8 mouse cellular contexts compared by ENCODE assay signal in genomic region chr4:133095734-133096065, GRCm38 (mm10). TPM values are rescaled to one million over a fixed set of nuclear protein-coding genes. Genes with fewer than 3 reads are reported as not detected.
DNase-seq lines count a peak whose midpoint lies in the region; ATAC-seq and TF ChIP-seq lines count a peak whose summit lies in the region.
"Not testable (repeated sequence)": the region's sequence is repeated elsewhere in the genome, so short reads cannot be mapped to it uniquely, and the experiment has no call there.

No protein-coding gene starts in this region.

- intact Hi-C loops in left cerebral cortex, adult 2 months (cut with DNase I) = not testable (repeated sequence)

- H3K36me3 ChIP-seq in heart, embryonic 11.5 days (ENCODE audit: control insufficient read depth, insufficient read depth, low read length); hindbrain, embryonic 16.5 days (ENCODE audit: control insufficient read depth, insufficient read depth, low read length); liver, postnatal 0 days (replicated peaks; ENCODE audit: insufficient read depth, low read length); midbrain, embryonic 16.5 days (ENCODE audit: control insufficient read depth, insufficient read depth, low read length); stomach, embryonic 15.5 days: not testable (repeated sequence)

- H3K4me3 ChIP-seq in embryonic fibroblast, embryonic 13.5 days (ENCODE audit: insufficient read depth, low read length); hindbrain, embryonic 16.5 days (ENCODE audit: low read length); left cerebral cortex, adult 2 months; liver, postnatal 0 days (ENCODE audit: low read depth, low read length); midbrain, embryonic 16.5 days (ENCODE audit: low read depth, low read length): not testable (repeated sequence)
- peak overlapping the region; percentile 25 for H3K4me3 ChIP-seq in heart, embryonic 11.5 days (ENCODE audit: low read depth, low read length)
- peak overlapping the region; percentile 11; the same call in 1 of the 2 replicates for H3K4me3 ChIP-seq in stomach, embryonic 15.5 days (replicated peaks)

- not testable (repeated sequence) for ATAC-seq in heart, embryonic 11.5 days (replicated peaks; ENCODE audit: insufficient number of reproducible peaks, low FRiP score, low TSS enrichment); hindbrain, embryonic 16.5 days; liver, postnatal 0 days; midbrain, embryonic 16.5 days
- ATAC-seq in stomach, embryonic 15.5 days (ENCODE audit: insufficient read depth, low FRiP score, low read depth) = 0 out of 2 replicates have a peak, but pooled peaks have one; percentile 9

- TF ChIP-seq CTCF in embryonic fibroblast, embryonic 13.5 days (IDR thresholded peaks at IDR 0.05; ENCODE audit: borderline replicate concordance, insufficient read depth, low read length); left cerebral cortex, adult 2 months (IDR thresholded peaks at IDR 0.05); liver, postnatal 0 days (IDR thresholded peaks at IDR 0.05; ENCODE audit: low read depth): not testable (repeated sequence)

- H3K9ac ChIP-seq in heart, embryonic 11.5 days (ENCODE audit: low read depth, low read length) = peak overlapping the region; percentile 63
- peak overlapping the region; percentile 49 for H3K9ac ChIP-seq in hindbrain, embryonic 16.5 days (ENCODE audit: low read depth, low read length)
- H3K9ac ChIP-seq in liver, postnatal 0 days (replicated peaks); stomach, embryonic 15.5 days: not testable (repeated sequence)
- H3K9ac ChIP-seq in midbrain, embryonic 16.5 days (ENCODE audit: low read depth, low read length) = 0 out of 2 replicates have a peak overlapping the region, but pooled peaks have one; percentile 45

- DNase-seq in brain, adult 2 months (ENCODE audit: low read depth, low spot score) = peak; percentile 65
- not testable (repeated sequence) for DNase-seq in left cerebral cortex, adult 2 months (ENCODE audit: extremely low spot score in 1 of 2, low spot score in 2 of 2); liver, postnatal 0 days

- 21% methylated on average over 3 of the region's 3 CpGs for WGBS in heart, embryonic 11.5 days (ENCODE audit: insufficient replicate concordance)
- WGBS in hindbrain, embryonic 16.5 days = 3% methylated on average over 2 of the region's 3 CpGs
- WGBS in liver, postnatal 0 days (ENCODE audit: insufficient replicate concordance) = 38% methylated on average over 3 of the region's 3 CpGs
- WGBS in midbrain, embryonic 16.5 days = 5% methylated on average over 3 of the region's 3 CpGs
- WGBS in stomach, embryonic 15.5 days = 25% methylated on average over 3 of the region's 3 CpGs

- H3K27me3 ChIP-seq in heart, embryonic 11.5 days (ENCODE audit: control insufficient read depth, insufficient read depth, low read length); hindbrain, embryonic 16.5 days (replicated peaks; ENCODE audit: control insufficient read depth, insufficient read depth, low read length); liver, postnatal 0 days (ENCODE audit: insufficient read depth, low read length); midbrain, embryonic 16.5 days (ENCODE audit: control insufficient read depth, insufficient read depth, low read depth, low read length); stomach, embryonic 15.5 days (replicated peaks): not testable (repeated sequence)

- not testable (repeated sequence) for TF ChIP-seq EP300 in liver, postnatal 0 days (IDR thresholded peaks at IDR 0.05; ENCODE audit: low read depth)

- peak overlapping the region; percentile 20 for H3K27ac ChIP-seq in embryonic fibroblast, embryonic 13.5 days (ENCODE audit: insufficient read depth, low read length)
- H3K27ac ChIP-seq in heart, embryonic 11.5 days (ENCODE audit: low read depth, low read length) = peak overlapping the region; percentile 86
- H3K27ac ChIP-seq in hindbrain, embryonic 16.5 days (ENCODE audit: low read depth, low read length) = peak overlapping the region; percentile 88
- H3K27ac ChIP-seq in left cerebral cortex, adult 2 months = peak overlapping the region; percentile 36
- H3K27ac ChIP-seq in liver, postnatal 0 days (ENCODE audit: low read depth) = peak overlapping the region; percentile 67
- peak overlapping the region; percentile 84 for H3K27ac ChIP-seq in midbrain, embryonic 16.5 days (ENCODE audit: low read length)
- peak overlapping the region; percentile 94 for H3K27ac ChIP-seq in stomach, embryonic 15.5 days

- H3K9me3 ChIP-seq in heart, embryonic 11.5 days (replicated peaks; ENCODE audit: control insufficient read depth, low read length); hindbrain, embryonic 16.5 days (ENCODE audit: control insufficient read depth, low read length); liver, postnatal 0 days (ENCODE audit: low read length); midbrain, embryonic 16.5 days (replicated peaks; ENCODE audit: control insufficient read depth, low read length, poor library complexity, severe bottlenecking); stomach, embryonic 15.5 days: not testable (repeated sequence)

- peaks cover 26% of the 10 kb centered on the region for H3K4me1 ChIP-seq in embryonic fibroblast, embryonic 13.5 days (ENCODE audit: control insufficient read depth, insufficient read depth, low read length)
- peaks cover 48% of the 10 kb centered on the region for H3K4me1 ChIP-seq in heart, embryonic 11.5 days (ENCODE audit: control insufficient read depth, insufficient read depth, low read length)
- H3K4me1 ChIP-seq in hindbrain, embryonic 16.5 days (ENCODE audit: control insufficient read depth, insufficient read depth, low read depth, low read length) = peaks cover 46% of the 10 kb centered on the region
- peaks cover 34% of the 10 kb centered on the region for H3K4me1 ChIP-seq in liver, postnatal 0 days (ENCODE audit: insufficient read depth)
- peaks cover 38% of the 10 kb centered on the region for H3K4me1 ChIP-seq in midbrain, embryonic 16.5 days (ENCODE audit: control insufficient read depth, insufficient read depth, low read length)
- peaks cover 50% of the 10 kb centered on the region for H3K4me1 ChIP-seq in stomach, embryonic 15.5 days

- peak overlapping the region; percentile 58 for H3K4me2 ChIP-seq in heart, embryonic 11.5 days
- H3K4me2 ChIP-seq in hindbrain, embryonic 16.5 days (ENCODE audit: low read length) = peak overlapping the region; percentile 45
- peak overlapping the region; percentile 42 for H3K4me2 ChIP-seq in liver, postnatal 0 days (ENCODE audit: low read depth, low read length)
- H3K4me2 ChIP-seq in midbrain, embryonic 16.5 days (ENCODE audit: low read length) = peak overlapping the region; percentile 34; the same call in 1 of the 2 replicates
- H3K4me2 ChIP-seq in stomach, embryonic 15.5 days = peak overlapping the region; percentile 40

- not testable (repeated sequence) for TF ChIP-seq POLR2A in embryonic fibroblast, embryonic 13.5 days (IDR thresholded peaks at IDR 0.05; ENCODE audit: low read depth, low read length)

RNA-seq across cellular contexts. Expression of gene Wasf2, which starts 34.6 kb away (rescaled TPM):
- polyA plus RNA-seq in embryonic fibroblast, embryonic 13.5 days (2011; ENCODE audit: insufficient read length, low read depth, missing spikeins) = 101 and 107 TPM in 2 replicates
- 37.3 and 55.8 TPM in 2 replicates for polyA plus RNA-seq in heart, embryonic 11.5 days (2014; fragmentation: Nextera tagmentation; extraction: Ambion mirVana)
- polyA plus RNA-seq in hindbrain, embryonic 16.5 days (2015; fragmentation: Nextera tagmentation; extraction: Ambion mirVana) = 22.7 and 23.2 TPM in 2 replicates
- 10 to 100 TPM; 25.7 to 34.3 TPM for total RNA-seq in left cerebral cortex, adult 2 months (2021)
- 35.8 and 43.1 TPM in 2 replicates for polyA plus RNA-seq in liver, postnatal 0 days (2015; fragmentation: Nextera tagmentation; extraction: Ambion mirVana)
- polyA plus RNA-seq in midbrain, embryonic 16.5 days (2015; fragmentation: Nextera tagmentation; extraction: Ambion mirVana) = 20.1 and 27.1 TPM in 2 replicates
- polyA plus RNA-seq in stomach, embryonic 15.5 days (2015; fragmentation: Nextera tagmentation; extraction: Ambion mirVana) = 109 TPM in 2 replicates

Comparison
In these comparisons a context has a peak if more than half of its experiments do, and no peak if none do; other contexts are left out.
1. H3K27ac ChIP-seq: peak in every context shown above with its lines; median percentile 94 in stomach, embryonic 15.5 days; 88 in hindbrain, embryonic 16.5 days; 86 in heart, embryonic 11.5 days; 84 in midbrain, embryonic 16.5 days; 67 in liver, postnatal 0 days; 36 in left cerebral cortex, adult 2 months; 20 in embryonic fibroblast, embryonic 13.5 days.